Mouse (Mus musculus): ENCODE data around the gene Sema5a. TPM values are rescaled to one million over a fixed set of nuclear protein-coding genes. Genes with fewer than 3 reads are reported as not detected.

Sema5a gene
- polyA plus RNA-seq, 1 experiment = 7.6 TPM

- Histone ChIP-seq H3K4me1 (ENCODE audit: control insufficient read depth, insufficient read depth, low read length) (peaks cover 2% of the 10 kb centered on the region; the same call in 1 of the 2 replicates), H3K4me3 (replicated peaks; ENCODE audit: extremely low read depth, low read depth, low read length) (no peak overlapping the region)
- 55% methylated on average over 5 of the region's 5 CpGs for WGBS
- no peak for TF ChIP-seq POLR2A (IDR thresholded peaks at IDR 0.05; ENCODE audit: borderline replicate concordance, extremely low read depth, low read depth, low read length)
- no peak for TF ChIP-seq CTCF (IDR thresholded peaks at IDR 0.05; ENCODE audit: insufficient read depth, low read length)
- no peak for DNase-seq
Measured at GRCm38 (mm10) chr15:32494219-32494618, 249.6 kb downstream of the Sema5a start.

- 5% methylated on average over 1 of the region's 1 CpGs for WGBS
- H3K4me3 ChIP-seq (replicated peaks; ENCODE audit: extremely low read depth, low read depth, low read length) = no peak overlapping the region
- no peak for DNase-seq
- no peak for TF ChIP-seq POLR2A (IDR thresholded peaks at IDR 0.05; ENCODE audit: borderline replicate concordance, extremely low read depth, low read depth, low read length)
- TF ChIP-seq CTCF (IDR thresholded peaks at IDR 0.05; ENCODE audit: insufficient read depth, low read length) = no peak
- peaks cover 2% of the 10 kb centered on the region; the same call in 1 of the 2 replicates for H3K4me1 ChIP-seq (ENCODE audit: control insufficient read depth, insufficient read depth, low read length)
Measured at GRCm38 (mm10) chr15:32494899-32495298, 250.3 kb downstream of the Sema5a start.

- peaks cover 2% of the 10 kb centered on the region; the same call in 1 of the 2 replicates for H3K4me1 ChIP-seq (ENCODE audit: control insufficient read depth, insufficient read depth, low read length)
- H3K4me3 ChIP-seq (replicated peaks; ENCODE audit: extremely low read depth, low read depth, low read length) = no peak overlapping the region
- WGBS = 39% methylated on average over 4 of the region's 4 CpGs
- TF ChIP-seq CTCF (IDR thresholded peaks at IDR 0.05; ENCODE audit: insufficient read depth, low read length) = no peak
- TF ChIP-seq POLR2A (IDR thresholded peaks at IDR 0.05; ENCODE audit: borderline replicate concordance, extremely low read depth, low read depth, low read length) = no peak
- DNase-seq = no peak
Measured at GRCm38 (mm10) chr15:32496880-32497279, 252.3 kb downstream of the Sema5a start.

- Histone ChIP-seq H3K4me1 (ENCODE audit: control insufficient read depth, insufficient read depth, low read length) (no peaks in the 10 kb centered on the region; the same call in 1 of the 2 replicates), H3K4me3 (replicated peaks; ENCODE audit: extremely low read depth, low read depth, low read length) (no peak overlapping the region)
- TF ChIP-seq CTCF (IDR thresholded peaks at IDR 0.05; ENCODE audit: insufficient read depth, low read length) (no peak), POLR2A (IDR thresholded peaks at IDR 0.05; ENCODE audit: borderline replicate concordance, extremely low read depth, low read depth, low read length) (no peak)
- WGBS = 39% methylated on average over 2 of the region's 2 CpGs
- DNase-seq = no peak
Measured at GRCm38 (mm10) chr15:32505941-32506340, 261.3 kb downstream of the Sema5a start.

GRCm38 (mm10) chr15:32508282-32508681 lies 263.7 kb downstream of the Sema5a start:
- no peak overlapping the region for H3K4me3 ChIP-seq (replicated peaks; ENCODE audit: extremely low read depth, low read depth, low read length)
- TF ChIP-seq CTCF (IDR thresholded peaks at IDR 0.05; ENCODE audit: insufficient read depth, low read length) (no peak), POLR2A (IDR thresholded peaks at IDR 0.05; ENCODE audit: borderline replicate concordance, extremely low read depth, low read depth, low read length) (no peak)
- no peak for DNase-seq
- H3K4me1 ChIP-seq (ENCODE audit: control insufficient read depth, insufficient read depth, low read length) = no peaks in the 10 kb centered on the region; the same call in 1 of the 2 replicates

- WGBS = 15% methylated on average over 1 of the region's 1 CpGs
- no peak for DNase-seq
- Histone ChIP-seq H3K4me1 (ENCODE audit: control insufficient read depth, insufficient read depth, low read length) (peaks cover 6% of the 10 kb centered on the region), H3K4me3 (replicated peaks; ENCODE audit: extremely low read depth, low read depth, low read length) (no peak overlapping the region)
- TF ChIP-seq POLR2A (IDR thresholded peaks at IDR 0.05; ENCODE audit: borderline replicate concordance, extremely low read depth, low read depth, low read length) (no peak), CTCF (IDR thresholded peaks at IDR 0.05; ENCODE audit: insufficient read depth, low read length) (no peak)
Measured at GRCm38 (mm10) chr15:32514877-32515276, 270.3 kb downstream of the Sema5a start.

GRCm38 (mm10) chr15:32517954-32518353 lies 273.3 kb downstream of the Sema5a start:
- DNase-seq = no peak
- TF ChIP-seq CTCF (IDR thresholded peaks at IDR 0.05; ENCODE audit: insufficient read depth, low read length) (no peak), POLR2A (IDR thresholded peaks at IDR 0.05; ENCODE audit: borderline replicate concordance, extremely low read depth, low read depth, low read length) (no peak)
- 76% methylated on average over 2 of the region's 2 CpGs for WGBS
- no peak overlapping the region for H3K4me3 ChIP-seq (replicated peaks; ENCODE audit: extremely low read depth, low read depth, low read length)
- peaks cover 6% of the 10 kb centered on the region for H3K4me1 ChIP-seq (ENCODE audit: control insufficient read depth, insufficient read depth, low read length)

GRCm38 (mm10) chr15:32532539-32532938 lies 287.9 kb downstream of the Sema5a start:
- Histone ChIP-seq H3K4me3 (replicated peaks; ENCODE audit: extremely low read depth, low read depth, low read length) (no peak overlapping the region), H3K4me1 (ENCODE audit: control insufficient read depth, insufficient read depth, low read length) (peaks cover 5% of the 10 kb centered on the region)
- DNase-seq = no peak
- 62% methylated on average over 3 of the region's 3 CpGs for WGBS
- TF ChIP-seq CTCF (IDR thresholded peaks at IDR 0.05; ENCODE audit: insufficient read depth, low read length) (no peak), POLR2A (IDR thresholded peaks at IDR 0.05; ENCODE audit: borderline replicate concordance, extremely low read depth, low read depth, low read length) (no peak)

- WGBS = 51% methylated on average over 1 of the region's 1 CpGs
Measured at GRCm38 (mm10) chr15:32533541-32534080, 289.0 kb downstream of the Sema5a start.

GRCm38 (mm10) chr15:32536755-32537503 lies 292.3 kb downstream of the Sema5a start:
- TF ChIP-seq POLR2A (IDR thresholded peaks at IDR 0.05; ENCODE audit: borderline replicate concordance, extremely low read depth, low read depth, low read length) (no peak), CTCF (IDR thresholded peaks at IDR 0.05; ENCODE audit: insufficient read depth, low read length) (no peak)

More at GRCm38 (mm10) chr15:32533541-32534080, 289.0 kb downstream of the Sema5a start:
- peaks cover 5% of the 10 kb centered on the region for H3K4me1 ChIP-seq (ENCODE audit: control insufficient read depth, insufficient read depth, low read length)
- TF ChIP-seq CTCF (IDR thresholded peaks at IDR 0.05; ENCODE audit: insufficient read depth, low read length) (no peak), POLR2A (IDR thresholded peaks at IDR 0.05; ENCODE audit: borderline replicate concordance, extremely low read depth, low read depth, low read length) (no peak)
- no peak for DNase-seq
- H3K4me3 ChIP-seq (replicated peaks; ENCODE audit: extremely low read depth, low read depth, low read length) = no peak overlapping the region

More at GRCm38 (mm10) chr15:32536755-32537503, 292.3 kb downstream of the Sema5a start:
- H3K4me3 ChIP-seq (replicated peaks; ENCODE audit: extremely low read depth, low read depth, low read length) = no peak overlapping the region
- H3K4me1 ChIP-seq (ENCODE audit: control insufficient read depth, insufficient read depth, low read length) = peaks cover 5% of the 10 kb centered on the region
- WGBS = 42% methylated on average over 6 of the region's 6 CpGs
- DNase-seq = peak; percentile 12
